29 mouse cellular contexts compared by ENCODE assay signal in the genomic region with DNA sequence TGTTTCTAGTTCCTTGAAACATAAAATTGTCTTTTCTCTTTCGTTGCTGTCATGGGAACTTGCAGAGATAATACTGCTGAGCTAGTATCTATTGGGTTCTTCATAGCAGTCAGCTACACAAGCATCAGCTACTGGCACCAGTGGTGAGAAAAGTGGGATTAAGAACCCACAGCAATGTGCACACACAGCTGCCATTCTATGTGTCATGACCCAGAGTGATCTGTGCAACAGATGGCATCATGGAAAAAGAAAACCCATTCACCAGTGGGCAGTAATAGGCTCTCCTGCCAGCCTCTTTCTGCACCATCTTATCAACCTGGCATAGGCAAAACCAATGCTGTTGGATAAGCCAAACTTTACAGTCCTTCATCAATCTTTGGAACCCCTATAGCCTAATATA.
"Had no signal": no experiment of that assay in that cellular context is flagged by ENCODE, and none has a peak within 500 bp of the region (broad histone marks: within the 10 kb centered on the region; RNA-seq: fewer than 3 reads in every experiment).

No protein-coding gene starts in this region.

- DNase-seq: heart, postnatal 10 days; heart, postnatal 14 days; heart, postnatal 36 days; heart, postnatal 4 days; kidney, adult 11 months; kidney, adult 18-20 months; kidney, adult 2 months; kidney, adult 8-10 months; kidney, adult 9 months; kidney, postnatal 10 days; kidney, postnatal 14 days; kidney, postnatal 25 days; kidney, postnatal 36 days; layer of hippocampus, adult 9-11 months; layer of hippocampus, postnatal 36 days had no signal

- H3K4me2 ChIP-seq: heart, embryonic 11.5 days; heart, embryonic 12.5 days; heart, embryonic 13.5 days; heart, embryonic 15.5 days; hindbrain, embryonic 12.5 days; hindbrain, embryonic 13.5 days; hindbrain, embryonic 14.5 days; hindbrain, embryonic 15.5 days; intestine, embryonic 15.5 days; kidney, embryonic 15.5 days had no signal

- H3K4me3 ChIP-seq: heart, embryonic 10.5 days; heart, embryonic 12.5 days; heart, embryonic 13.5 days; heart, embryonic 15.5 days; hindbrain, embryonic 10.5 days; hindbrain, embryonic 12.5 days; hindbrain, embryonic 13.5 days; hindbrain, embryonic 15.5 days; intestine, embryonic 15.5 days; kidney, embryonic 15.5 days; layer of hippocampus, adult 2 months; left cerebral cortex, adult 2 months had no signal

- H3K36me3 ChIP-seq: heart, embryonic 10.5 days; heart, embryonic 12.5 days; heart, embryonic 13.5 days; heart, embryonic 15.5 days; hindbrain, embryonic 10.5 days; hindbrain, embryonic 12.5 days; hindbrain, embryonic 13.5 days; hindbrain, embryonic 15.5 days; intestine, embryonic 15.5 days; kidney, embryonic 15.5 days had no signal

- H3K27me3 ChIP-seq: heart, embryonic 12.5 days; heart, embryonic 13.5 days; heart, embryonic 15.5 days; hindbrain, embryonic 12.5 days; hindbrain, embryonic 13.5 days; hindbrain, embryonic 15.5 days; intestine, embryonic 15.5 days; kidney, embryonic 15.5 days had no signal
